Mouse (Mus musculus) ZHBTc4 (cell line): ENCODE results near the gene Polr3c.
"Not testable (repeated sequence)": the region's sequence is repeated elsewhere in the genome, so short reads cannot be mapped to it uniquely, and the experiment has no call there.

Experiments
- DNase-seq: peaks from one replicate; pipeline ENCODE4 v3.0.0-alpha.2; 2011; ENCODE audit warnings: low read depth, low spot score

Gene Polr3c

DNA sequence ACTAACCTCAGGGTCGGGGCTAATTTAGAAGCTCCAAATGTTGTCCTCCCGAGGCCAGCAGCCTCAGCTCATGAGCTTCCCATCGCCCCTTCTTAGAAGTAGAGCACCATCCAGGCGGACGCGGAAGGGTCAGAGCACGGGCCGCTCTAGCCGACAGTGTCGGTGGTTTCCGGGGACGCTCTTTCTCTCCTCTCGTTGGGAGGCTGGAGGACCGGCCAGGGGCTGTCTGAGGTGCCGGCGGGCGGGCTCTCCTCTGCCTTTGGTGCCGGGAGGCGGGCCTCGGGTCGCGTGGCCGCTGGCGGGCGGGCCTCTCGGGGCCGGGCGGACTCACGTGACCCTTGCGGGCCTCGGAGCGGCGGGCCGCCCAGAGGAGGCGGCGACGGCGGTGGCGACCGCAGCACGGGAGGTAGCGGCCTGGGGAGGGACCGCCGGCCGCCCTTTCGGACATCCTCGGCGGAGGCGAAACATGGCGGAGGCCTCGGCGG, at the start of gene Polr3c, which contains the start of gene Rnf115:
TSS of gene Polr3c (minus strand) at position 286 of the 485 bp plus-strand sequence.
TSS of gene Rnf115 (plus strand) at position 322 of the 485 bp plus-strand sequence.
- DNase-seq = peak; percentile 97

DNA sequence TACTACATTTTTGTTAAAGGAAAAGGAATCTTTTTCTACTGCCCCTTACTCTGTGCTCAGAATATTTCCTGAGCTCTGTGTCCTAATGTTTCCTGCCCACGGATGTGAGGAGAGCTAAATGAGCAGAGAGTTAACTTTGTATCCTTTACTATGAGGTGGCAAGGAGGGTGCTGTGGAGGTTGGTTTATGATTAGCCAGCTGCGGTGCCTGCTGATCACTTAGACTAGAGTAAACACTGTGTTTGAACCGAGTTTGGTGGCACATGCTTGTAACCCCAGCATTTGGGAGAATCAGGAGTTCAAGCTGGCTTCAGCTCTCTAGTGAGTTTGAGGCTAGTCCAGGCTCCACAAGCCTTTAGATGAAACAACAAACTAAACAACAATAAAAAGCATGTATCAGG, 49.7 kb upstream of the Polr3c start:
- no peak for DNase-seq

DNA sequence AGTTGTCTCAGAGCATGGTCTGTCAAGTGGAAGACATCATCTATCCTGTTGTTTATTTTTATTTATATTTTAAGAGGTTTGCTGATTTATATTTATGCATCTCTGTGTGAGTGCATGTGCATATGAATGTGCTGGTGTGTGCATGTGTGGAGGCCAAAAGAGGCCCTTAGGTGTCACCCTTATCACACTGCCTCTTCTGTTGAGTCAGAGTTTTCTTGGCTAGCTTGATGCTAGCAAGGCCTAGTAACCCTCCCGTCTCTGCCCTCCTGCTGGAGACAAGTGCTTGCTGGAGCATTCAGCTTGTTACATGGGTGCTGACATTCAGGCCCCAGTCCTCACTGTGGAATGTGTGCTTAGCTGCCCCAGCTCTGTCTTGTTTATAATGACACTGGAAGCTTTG, 45.5 kb upstream of the Polr3c start:
- peak; percentile 8 for DNase-seq

DNA sequence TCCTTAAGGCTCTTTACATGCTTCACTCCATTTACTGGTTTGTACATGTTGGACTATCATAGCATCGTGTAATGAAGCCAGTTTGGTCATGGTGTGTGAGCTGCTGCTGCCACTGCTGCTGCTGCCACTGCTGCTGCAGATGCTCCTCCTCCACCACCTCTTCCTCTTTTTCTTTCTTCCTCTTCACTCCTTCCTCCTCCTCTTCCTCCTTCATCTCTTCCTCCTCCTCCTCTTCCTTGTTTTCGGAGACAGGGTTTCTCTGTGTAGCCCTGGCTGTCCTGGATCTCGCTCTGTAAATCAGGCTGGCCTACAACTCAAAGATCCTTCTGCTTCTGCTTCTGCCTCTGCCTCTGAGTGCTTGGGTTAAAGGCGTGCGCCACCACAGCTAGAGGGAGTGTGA, 42.5 kb upstream of the Polr3c start:
- no peak for DNase-seq

DNA sequence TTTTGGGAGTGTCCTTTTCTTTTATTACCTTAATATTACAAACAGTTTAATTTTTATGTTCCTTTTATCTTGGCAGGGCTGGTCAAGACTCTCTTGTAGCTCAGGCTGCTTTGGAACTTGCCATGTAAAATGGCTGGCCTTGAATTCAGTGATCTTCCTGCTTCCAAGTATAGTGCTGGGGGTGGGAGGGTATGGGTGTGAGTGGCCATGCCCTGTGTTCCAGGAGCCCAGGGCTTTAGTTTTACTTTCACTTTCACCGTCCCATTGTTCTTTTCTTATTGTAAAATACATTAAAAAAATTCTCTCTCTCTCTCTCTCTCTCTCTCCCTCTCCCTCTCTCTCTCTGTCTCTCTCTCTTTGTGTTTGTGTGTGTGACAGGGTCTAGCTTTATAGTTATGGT, 37.1 kb upstream of the Polr3c start:
- DNase-seq = peak; percentile 25

DNA sequence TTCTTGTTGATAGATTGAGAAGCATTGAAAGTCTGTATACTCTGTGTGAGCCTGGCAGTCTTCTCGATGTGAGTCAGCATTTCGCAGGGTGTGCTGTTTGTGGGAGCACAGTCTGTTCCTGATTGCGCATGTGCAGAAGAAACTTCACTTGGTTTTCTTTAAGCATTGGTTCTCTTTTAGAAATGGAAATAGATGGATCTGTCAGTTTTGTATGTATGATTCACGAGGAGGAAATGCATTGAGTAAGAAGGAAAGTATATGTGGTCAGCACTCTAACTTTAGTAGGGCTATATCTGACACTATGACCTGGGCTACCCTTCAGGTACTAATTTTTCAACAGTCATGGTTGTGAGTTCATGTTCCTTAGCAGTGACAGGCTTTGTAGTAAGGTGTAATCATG, 32.3 kb upstream of the Polr3c start:
- DNase-seq = no peak

DNA sequence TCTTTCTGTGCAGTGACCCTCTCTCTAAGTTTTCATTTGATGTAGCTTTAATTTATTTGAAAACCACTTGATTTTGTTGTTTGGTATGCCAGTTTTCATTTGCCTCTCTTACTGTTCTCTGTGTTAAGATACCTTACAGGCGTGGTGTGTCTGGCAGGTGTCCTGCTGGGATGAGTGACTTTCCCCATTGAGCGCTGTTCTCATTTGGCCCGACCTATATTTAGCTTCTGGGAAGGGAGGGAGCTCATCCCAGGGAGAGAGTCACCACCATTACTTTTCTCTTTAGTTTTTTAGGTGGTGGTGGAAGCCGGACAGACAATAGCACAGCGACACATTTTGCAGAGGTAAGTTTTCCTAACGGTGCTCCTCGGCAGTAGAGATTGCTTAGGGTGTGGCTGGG, 30.3 kb upstream of the Polr3c start:
- DNase-seq = peak; percentile 36

DNA sequence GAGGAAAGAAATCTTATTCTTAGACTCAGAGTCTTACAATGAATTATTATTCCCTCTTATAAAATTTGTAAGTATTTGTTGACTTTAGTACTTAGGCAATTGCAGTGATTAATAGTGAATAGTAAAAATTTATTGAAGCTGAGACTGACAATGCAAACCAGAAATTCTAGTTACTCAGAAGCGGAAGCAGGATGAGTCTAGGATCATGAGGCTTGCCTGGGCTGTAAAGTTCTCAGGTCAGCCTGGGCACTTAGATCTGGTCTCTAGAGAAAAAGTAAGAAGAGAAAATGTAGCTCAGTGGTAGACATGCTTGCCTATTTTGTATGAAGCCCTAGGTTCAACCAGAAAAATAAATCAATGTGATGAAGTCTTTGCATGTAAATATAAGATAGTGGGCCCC, 28.5 kb upstream of the Polr3c start:
- DNase-seq = no peak

DNA sequence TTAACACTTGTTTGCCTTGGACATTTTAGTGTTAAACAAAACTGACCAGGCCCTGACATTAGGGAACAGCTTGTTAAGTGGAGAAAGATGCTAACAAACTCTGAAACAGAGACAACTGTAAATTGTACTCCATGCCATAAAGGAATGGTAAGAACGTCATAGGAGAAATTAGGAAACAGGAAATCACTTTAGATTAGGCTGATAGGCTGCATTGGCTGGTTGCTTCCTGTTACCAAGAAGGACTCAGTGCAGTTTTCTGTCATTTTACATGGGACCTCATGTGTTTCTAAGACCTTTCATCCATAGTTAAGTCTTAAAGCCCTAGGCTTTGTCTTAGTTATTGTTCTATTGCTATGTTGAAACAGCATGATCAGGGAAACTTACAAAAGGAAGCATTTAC, 19.4 kb upstream of the Polr3c start:
- no peak for DNase-seq

DNA sequence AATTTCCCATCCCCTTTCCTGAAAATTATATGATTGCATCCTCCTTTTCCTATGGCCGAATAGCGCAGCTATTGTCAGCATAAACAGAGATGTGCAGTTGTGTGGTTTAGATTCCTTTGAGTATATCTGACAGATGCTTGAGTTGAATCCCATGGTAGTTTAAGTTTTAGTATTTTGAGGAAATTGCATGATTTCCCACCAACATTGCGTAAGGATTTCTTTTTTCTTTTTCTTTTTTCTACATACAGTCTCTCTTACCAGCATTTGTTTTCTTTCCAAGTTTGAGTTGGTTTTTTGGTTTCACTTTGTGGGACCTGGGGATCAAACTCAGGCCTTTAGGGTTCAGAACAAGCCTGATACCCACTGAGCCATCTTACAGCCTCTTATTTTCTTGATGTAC, 16.9 kb upstream of the Polr3c start:
- no peak for DNase-seq

DNA sequence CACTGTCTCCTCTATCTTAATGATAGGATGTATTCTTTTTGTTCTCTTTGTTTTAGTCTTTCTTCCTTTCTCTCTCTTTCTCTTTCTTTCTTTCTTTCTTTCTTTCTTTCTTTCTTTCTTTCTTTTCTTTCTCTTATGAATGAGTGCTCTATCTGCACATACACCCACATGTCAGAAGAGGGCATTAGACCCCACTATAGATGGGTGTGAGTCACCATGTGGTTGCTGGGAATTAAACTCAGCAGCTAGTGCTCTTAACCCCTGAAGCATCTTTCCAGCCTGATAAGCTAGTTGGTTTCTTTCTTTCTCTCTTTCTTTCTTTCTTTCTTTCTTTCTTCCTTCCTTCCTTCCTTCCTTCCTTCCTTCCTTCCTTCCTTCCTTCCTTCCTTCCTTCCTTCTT, 12.9 kb upstream of the Polr3c start:
- not testable (repeated sequence) for DNase-seq

DNA sequence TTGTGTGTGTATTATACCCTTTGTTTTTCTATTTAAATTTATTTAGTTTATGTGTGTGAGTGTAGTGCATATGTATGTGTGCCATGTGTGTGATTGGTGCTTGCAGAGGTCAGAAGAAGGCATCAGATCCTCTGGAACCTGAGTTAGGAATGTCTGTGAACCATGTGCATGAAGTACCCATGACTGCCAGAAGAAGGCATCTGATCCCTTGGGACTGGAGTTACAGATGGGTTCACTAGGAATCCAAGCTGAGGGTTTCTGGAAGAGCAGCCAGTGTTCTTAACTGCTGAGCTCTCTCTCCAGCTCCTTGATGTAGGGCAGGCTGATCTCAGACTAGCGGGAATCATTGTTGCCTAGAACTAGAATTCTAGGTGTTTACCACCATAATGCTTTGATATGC, 10.6 kb upstream of the Polr3c start:
- peak; percentile 47 for DNase-seq

DNA sequence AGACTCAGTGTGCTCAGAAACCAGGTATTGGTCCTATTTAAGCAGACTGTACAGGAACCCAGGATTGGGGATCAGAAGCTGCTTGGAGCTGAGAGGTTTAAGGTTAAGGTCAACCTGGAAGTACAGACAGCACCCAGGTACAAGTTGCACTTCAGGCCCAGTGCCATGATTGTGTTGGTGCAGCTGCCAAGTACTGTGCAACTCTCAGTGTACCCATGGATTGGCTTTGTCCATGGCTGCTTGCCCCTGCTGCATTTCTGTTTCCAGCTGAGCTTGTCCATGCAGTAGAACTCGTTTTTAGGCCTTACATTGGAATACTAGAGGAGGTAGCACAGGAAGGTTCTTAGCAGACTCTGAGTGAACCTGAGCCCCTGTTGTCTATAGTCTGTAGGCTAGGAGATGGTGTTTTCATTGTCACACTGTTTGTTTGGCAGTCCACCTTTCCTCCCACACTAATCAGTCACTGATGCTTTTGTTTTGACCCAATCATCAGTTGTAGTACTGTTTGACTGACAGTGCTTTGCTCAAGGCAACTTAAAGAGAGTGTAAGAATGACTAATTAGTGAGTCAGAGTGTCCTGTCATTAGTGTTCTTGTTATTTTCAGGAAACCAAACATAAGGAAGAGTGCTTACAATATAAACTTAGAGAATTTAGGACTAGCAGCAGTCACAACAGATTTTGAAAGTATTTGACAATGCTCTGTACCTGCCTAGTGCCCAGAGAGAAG, 9.7 kb upstream of the Polr3c start:
- DNase-seq = no peak

DNA sequence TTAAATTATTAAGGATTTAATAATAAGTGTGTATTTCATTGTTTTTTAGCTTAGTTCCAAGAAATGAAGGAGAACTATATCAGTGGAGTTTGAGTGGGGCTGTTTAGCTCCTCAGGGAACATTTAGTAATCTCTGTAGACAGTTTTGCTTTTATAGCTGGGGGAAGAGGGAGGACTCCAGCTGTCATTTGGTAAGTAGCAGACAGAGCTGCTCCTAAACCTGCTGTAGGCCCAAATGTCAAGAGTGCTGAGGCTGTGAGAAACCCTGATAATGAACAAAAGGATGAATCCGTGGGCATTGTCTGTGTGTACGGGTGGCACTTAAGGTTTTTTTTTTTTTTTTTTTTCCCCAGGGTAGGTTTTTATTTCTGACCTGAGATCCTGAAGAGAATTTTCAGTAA, 7.8 kb upstream of the Polr3c start:
- no peak for DNase-seq

DNA sequence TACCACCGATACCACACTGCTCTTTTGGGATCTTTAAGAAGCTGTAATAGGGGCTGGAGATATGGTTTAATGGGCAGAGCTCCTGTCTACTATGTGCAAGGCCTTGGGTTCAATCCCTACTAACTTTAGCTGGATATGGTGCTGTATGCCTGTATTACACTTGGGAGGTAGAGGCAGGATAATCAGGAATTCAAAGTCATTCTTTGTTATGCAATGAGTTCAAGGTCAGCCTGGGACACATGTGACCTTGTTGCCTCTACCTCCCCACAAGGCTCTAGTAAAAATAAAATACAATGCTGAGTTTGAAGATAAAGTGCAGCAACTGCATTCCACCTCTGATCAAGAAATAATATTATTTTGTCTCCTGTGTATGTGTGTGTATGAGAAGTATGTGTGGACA, 6.6 kb upstream of the Polr3c start:
- DNase-seq = no peak

DNA sequence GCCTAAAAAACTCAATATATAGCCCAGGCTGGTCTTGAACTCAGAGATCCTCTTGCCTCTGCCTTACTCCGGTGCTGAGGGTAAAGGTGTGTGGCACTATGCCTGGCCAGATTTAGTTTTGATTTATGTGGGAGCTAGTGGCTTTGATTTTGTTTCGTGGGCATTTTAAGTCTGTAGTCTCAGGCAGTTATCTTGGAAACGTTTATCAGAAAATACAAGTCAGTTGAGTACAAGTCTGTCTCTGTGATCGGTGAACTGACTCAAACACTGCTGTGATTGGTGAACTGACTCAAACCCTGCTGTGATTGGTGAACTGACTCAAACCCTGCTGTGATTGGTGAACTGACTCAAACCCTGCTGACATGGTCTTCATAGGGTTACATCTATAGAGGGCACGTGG, 3.4 kb upstream of the Polr3c start:
- DNase-seq = no peak

DNA sequence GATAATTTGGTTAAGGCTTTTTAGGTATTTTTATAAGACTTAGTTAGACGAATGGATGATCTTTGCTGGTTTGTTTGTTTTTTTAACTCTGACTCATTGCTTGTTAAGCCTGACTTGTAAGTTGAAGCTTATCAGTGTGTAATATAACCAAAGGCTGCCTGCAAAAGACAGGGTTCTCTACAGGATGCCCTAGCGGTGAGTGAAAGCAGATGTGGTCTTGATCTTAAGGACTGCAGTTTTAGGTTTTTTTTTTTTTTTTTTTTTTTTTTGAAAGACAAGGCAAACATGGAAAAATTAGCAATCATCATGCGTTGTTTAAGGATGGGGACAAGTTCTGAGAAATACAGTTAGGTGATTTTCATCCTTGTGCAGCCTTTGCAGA, 2.0 kb upstream of the Polr3c start:
- no peak for DNase-seq

DNA sequence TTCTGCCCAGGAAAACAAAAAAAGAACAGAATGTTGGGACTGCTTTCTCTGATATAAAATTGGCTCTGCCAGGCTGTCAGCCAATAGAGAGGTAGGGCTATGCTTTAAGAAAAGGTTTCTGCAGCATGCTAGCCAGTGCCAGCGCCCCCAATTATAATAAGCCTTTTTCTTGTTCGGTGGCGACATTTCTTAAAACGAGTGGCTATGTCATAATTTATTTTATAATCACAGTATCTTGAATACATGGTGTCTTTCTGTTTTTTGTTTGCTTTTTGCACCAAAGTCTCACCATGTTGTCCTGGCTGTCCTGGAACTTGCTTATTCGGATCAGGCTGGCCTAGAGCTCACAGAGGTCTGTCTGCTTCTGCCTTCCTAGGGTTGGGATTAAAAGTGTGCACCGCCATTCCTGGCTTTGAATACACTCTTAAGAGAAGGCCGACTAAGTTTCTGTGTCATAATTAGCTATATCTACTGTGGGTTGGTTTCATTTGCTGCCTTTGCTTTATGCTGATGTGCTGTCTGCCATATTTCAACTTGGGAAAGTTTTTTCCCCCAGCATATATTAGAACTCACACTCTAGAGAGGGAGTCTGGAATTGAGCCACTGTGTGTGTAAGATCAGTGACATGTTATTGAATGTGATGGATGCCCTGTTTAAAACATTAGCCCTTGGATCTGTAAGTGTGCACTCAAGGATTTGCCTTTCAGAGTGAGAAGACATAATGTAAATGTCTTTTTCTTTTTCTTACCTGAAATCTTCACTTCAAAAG, 1.4 kb upstream of the Polr3c start:
- no peak for DNase-seq

DNA sequence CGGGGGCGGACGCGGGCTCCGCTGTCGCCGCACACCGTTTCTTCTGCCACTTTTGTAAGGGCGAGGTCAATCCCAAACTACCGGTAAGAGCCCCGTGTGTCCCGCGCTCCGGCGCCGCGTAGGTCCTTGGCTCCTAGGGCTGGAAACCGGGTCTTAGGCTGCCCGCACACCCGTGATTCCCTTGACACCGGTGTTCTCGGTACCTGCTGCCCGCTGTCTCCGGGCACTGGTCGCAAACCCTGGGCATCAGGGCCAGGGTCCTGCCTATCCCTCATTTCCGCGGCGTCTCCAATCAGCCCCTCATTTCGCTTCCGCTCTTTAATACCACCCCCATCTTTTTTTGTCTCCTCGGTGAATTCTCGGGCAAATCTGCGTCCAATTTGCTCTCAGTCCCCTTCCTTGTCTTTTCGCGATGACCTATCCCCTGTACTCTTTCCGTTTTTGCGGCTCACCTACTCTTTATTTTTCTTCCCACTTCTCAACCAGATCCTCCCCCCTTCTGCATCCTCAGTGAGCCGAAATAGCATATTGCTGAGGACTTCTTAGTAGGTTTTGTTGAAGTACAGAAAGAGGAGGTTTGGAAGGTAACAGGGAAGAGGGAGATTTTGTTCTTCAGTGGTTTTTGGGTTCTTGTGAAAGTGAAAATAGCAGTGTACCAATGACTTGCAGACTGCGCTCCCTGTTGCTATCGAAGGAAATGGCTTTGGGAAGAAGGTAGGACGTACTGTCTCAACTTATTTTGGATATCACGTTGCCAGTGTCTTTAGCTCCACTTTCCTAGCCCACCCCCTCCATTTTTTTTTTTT, 603 bp upstream of the Polr3c start:
- no peak for DNase-seq

DNA sequence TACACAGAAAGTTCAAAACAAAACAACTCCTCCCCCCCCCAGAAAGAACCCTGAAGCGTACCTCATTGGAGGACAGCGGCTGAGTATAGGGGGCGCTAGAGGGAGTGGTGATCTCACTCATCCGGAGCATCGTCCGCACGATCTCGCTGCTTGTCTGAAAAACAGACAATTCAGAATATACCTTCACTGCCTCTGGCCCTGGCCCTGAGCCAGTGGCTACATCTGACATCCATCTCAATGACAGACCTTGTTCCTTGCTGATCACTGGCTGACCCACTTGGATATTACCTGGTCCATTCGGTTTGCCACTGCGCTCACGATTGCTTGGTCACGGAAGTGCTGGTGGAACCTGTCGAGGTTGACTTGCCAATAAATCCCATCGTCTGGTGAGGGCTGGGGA, 8.3 kb downstream of the Polr3c start:
- DNase-seq = peak; percentile 80

DNA sequence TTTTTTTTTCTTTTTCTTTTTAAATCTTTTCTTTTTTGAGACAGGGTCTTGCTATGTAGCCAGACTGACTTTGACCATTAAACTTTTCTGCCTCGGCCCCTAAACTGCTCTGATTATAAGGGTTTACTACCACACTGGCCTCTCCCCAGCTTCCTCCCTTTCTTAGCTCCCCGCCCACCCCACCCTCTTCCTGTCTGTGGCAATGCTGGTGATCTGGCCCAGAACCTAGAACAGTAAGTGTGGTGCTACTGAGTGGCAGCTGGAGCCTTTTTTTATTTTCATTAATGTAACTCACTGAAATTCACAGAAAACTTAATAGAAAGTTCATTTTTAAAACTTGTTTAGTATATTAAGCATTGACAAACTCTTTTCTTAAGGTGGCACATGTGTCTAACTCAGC, 11.6 kb downstream of the Polr3c start:
- DNase-seq = no peak

DNA sequence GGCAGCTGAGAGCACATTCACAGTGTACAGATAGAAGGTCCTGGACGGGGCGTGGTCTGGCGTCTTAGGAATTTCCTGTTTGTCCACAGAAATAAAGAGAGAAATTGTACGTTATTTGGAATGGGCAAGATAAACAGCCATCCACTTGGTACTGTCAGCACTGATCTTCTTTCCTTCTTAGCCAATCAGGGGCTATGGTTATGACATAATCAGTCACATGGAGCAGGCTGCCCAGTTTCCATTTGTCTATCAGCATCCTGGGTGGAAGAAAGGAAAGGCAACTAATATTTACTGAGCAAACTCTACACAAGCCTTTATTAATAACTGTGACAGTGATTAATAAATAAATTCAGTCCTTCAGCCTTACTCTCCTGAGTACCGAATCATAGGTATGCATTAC, 13.1 kb downstream of the Polr3c start:
- DNase-seq = no peak
